ENCODE assay signal across 8 mouse cellular contexts in the genomic region with DNA sequence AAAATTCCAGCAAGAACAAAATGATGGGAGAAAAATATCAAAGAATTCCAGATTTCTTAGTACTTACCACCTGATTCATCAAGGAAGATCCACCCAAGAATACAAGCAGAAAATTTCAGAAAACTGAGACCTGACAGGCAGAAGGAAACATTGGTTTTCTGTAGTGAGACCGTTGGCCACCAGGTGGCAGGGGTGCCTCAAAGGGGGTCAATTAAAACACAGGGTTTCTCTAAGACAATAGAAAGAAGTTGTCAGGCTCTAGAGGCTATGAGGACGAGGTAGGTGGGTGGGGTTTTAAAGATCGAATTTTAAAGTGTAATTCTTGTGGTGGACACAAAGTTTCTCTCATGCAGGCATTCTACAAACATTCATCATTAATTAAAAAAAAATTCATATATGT. TPM values are rescaled to one million over a fixed set of nuclear protein-coding genes. Genes with fewer than 3 reads are reported as not detected.
A peak's percentile ranks its signal among the peaks of the same experiment; 100 is the strongest.
DNase-seq lines count a peak whose midpoint lies in the region; ATAC-seq lines count a peak whose summit lies in the region.

No protein-coding gene starts in this region.

- peak; percentile 63 for DNase-seq in kidney, adult 18-20 months
- no peak for DNase-seq in kidney, adult 11 months
- DNase-seq in NIH3T3 (ENCODE audit: low read depth) = peak; percentile 77
- peak; percentile 45 for DNase-seq in cerebellum, adult 8-10 months
- peak; percentile 73 for DNase-seq in gastrocnemius, postnatal 10 days
- DNase-seq in kidney, postnatal 36 days = peak; percentile 39 to 86
- DNase-seq in spleen, postnatal 4 days (ENCODE audit: low spot score in 2 of 2) = peak; percentile 40 to 76

- peak; percentile 88 for ATAC-seq in megakaryocyte progenitor cell, adult 5-6 weeks (replicated peaks; ENCODE audit: poor library complexity)

RNA-seq across cellular contexts. Expression of gene Gatm, which starts 41.7 kb away (rescaled TPM):
- 100 to 1,000 TPM; 181 to 186 TPM for total RNA-seq in gastrocnemius, postnatal 10 days (2021)
- 199 and 209 TPM in 2 replicates for total RNA-seq in megakaryocyte progenitor cell, adult 5-6 weeks (2015)
- total RNA-seq in megakaryocyte progenitor cell, adult 5-6 weeks (2017) = 131 and 133 TPM in 2 replicates
